Mouse (Mus musculus): ENCODE measurements around the gene Btnl9. TPM values are rescaled to one million over a fixed set of nuclear protein-coding genes. Genes with fewer than 3 reads are reported as not detected.
"Not testable (repeated sequence)": the region's sequence is repeated elsewhere in the genome, so short reads cannot be mapped to it uniquely, and the experiment has no call there.

Gene Btnl9
- polyA plus RNA-seq, 1 experiment from 2014 or later = 2.2 TPM

DNA sequence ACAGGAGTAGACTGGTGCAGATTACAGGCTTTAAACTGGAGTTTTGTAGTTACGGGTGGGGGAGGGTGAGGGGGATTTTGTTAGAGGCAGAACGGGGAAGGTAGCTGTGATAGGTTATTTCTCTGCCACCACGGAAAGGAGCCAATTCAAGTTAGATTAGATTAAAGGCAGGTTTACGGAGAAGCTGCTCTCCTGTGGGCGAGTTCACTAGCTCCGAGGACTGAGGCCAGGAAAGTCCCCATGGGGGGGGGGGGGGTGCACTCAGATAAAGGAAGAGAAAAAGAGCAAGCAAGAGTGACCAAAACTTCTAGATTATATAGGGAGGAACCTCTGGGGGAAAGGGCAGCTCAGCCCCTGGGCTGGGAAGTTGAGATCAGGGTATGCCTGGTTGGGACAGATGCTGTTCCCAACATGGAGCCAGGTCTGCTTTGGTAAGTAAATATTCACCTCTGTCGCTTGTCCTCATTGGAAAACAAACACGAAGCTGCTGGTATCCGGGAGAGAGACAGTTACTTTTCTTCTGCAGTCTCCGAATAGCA lies 15.6 kb upstream of the Btnl9 start:
- peaks cover 8% of the 10 kb centered on the region for H3K4me1 ChIP-seq (replicated peaks)
- H3K9me3 ChIP-seq = no peaks in the 10 kb centered on the region
- H3K4me3 ChIP-seq (replicated peaks) = peak overlapping the region; percentile 61
- peak overlapping the region; percentile 78 for H3K9ac ChIP-seq
- WGBS = 1% methylated on average over 10 of the region's 10 CpGs
- H3K27me3 ChIP-seq (replicated peaks) = no peaks in the 10 kb centered on the region
- 0 out of 2 replicates have a peak, but pooled peaks cover 2% of the 10 kb centered on the region for H3K36me3 ChIP-seq
- peak overlapping the region; percentile 77 for H3K4me2 ChIP-seq (replicated peaks)
- peak; percentile 29 for ATAC-seq
- H3K27ac ChIP-seq = peak overlapping the region; percentile 96

DNA sequence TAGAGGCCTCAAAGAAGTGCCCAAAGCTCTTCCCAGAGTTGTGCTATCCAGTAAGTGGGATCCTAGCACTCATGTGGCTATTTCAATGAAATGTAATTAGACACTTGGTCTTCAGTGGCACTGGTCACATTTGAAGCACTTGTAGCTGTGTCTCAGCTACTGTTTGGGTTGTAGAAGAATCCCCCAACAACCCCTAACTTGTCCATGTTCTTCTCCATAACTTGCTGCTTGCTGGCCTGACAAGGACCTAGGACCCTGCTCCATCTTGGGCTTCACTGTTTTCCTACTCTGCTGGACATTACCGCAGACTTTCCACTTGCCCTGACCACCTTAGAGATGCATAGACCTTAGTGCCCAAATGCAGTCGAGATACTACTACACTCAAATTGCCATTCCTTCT lies 15.1 kb upstream of the Btnl9 start:
- H3K9me3 ChIP-seq = no peaks in the 10 kb centered on the region
- peak overlapping the region; percentile 78 for H3K9ac ChIP-seq
- WGBS = 46% methylated on average over 2 of the region's 2 CpGs

DNA sequence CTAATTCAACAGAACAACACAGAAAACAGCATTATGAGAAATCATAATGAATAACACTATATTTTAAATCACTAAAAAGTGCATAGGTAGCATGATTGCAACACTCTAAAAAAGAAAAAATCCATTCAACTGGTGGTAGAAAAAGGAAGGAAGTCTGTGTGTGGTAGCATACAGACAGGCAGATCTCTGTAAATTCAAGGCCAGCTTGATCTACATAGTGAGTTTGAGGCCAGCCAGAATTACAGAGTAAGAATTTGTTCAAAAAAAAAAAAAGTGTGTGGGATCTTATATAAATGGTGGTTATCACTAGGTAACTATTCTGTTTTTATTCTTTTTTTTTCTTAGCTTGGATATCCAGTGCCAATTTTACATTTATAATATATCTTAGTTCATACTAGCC lies 14.2 kb upstream of the Btnl9 start:
- H3K27ac ChIP-seq = no peak overlapping the region
- H3K9ac ChIP-seq = no peak overlapping the region
- peaks cover 8% of the 10 kb centered on the region for H3K4me1 ChIP-seq (replicated peaks)
- H3K4me3 ChIP-seq (replicated peaks) = no peak overlapping the region
- no peaks in the 10 kb centered on the region for H3K9me3 ChIP-seq
- H3K27me3 ChIP-seq (replicated peaks) = no peaks in the 10 kb centered on the region
- no peak overlapping the region for H3K4me2 ChIP-seq (replicated peaks)
- no peak for ATAC-seq
- H3K36me3 ChIP-seq = no peaks in the 10 kb centered on the region

More for the DNA sequence above, 15.1 kb upstream of the Btnl9 start:
- Histone ChIP-seq H3K27me3 (replicated peaks) (no peaks in the 10 kb centered on the region), H3K27ac (peak overlapping the region; percentile 96), H3K4me2 (replicated peaks) (peak overlapping the region; percentile 77), H3K4me1 (replicated peaks) (peaks cover 8% of the 10 kb centered on the region), H3K4me3 (replicated peaks) (peak overlapping the region; percentile 61), H3K36me3 (0 out of 2 replicates have a peak, but pooled peaks cover 2% of the 10 kb centered on the region)
- no peak for ATAC-seq

DNA sequence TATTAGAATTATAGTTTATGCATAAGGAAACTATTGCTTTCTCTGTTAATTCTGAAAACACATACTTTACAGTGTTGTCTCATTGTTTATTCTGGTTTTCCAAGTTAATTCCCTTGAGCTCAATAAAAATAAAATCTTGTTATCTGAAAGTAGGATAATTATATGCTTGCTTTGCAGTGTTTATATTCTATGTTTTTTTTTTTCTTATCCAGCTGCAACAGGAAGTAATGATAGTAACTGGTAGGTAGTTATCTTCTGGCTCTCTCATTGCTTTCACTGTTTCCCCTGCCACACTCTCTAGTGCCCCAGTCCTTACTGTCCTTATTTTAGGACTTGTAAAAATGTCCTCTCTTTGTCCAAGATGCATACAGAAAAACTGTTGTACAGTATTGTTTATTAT lies 13.7 kb upstream of the Btnl9 start:
- Histone ChIP-seq H3K4me1 (replicated peaks) (peaks cover 8% of the 10 kb centered on the region), H3K4me3 (replicated peaks) (no peak overlapping the region), H3K4me2 (replicated peaks) (no peak overlapping the region), H3K36me3 (no peaks in the 10 kb centered on the region), H3K9ac (no peak overlapping the region), H3K27me3 (replicated peaks) (no peaks in the 10 kb centered on the region), H3K27ac (no peak overlapping the region), H3K9me3 (no peaks in the 10 kb centered on the region)
- ATAC-seq = no peak

DNA sequence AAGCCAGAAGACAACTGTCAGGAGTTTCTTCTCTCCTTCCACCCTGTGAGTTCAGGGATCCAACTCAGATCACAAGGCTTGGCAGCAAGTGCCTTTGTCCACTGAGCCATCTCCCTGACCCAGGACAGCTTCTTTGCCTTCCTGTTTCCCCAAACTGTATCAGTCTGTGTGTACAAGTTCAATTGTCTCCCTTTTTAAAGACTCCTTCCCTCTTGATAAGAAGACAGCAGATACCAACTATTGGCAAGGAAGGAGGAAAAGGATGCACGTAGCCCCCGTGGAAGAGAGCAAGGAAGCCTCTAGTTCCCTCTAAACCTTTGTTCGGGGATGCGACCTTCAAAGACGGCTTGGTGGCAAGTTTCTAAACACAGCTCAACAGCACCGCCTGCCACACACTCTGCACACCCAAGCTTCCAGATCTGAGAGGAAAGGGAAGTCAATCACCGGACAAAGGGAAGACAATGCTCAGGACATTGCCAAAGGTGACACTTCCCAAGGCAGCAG lies 8.9 kb upstream of the Btnl9 start:
- H3K9ac ChIP-seq = no peak overlapping the region
- H3K27me3 ChIP-seq (replicated peaks) = no peaks in the 10 kb centered on the region
- H3K4me1 ChIP-seq (replicated peaks) = no peaks in the 10 kb centered on the region
- H3K9me3 ChIP-seq = no peaks in the 10 kb centered on the region
- H3K4me2 ChIP-seq (replicated peaks) = no peak overlapping the region
- no peak overlapping the region for H3K27ac ChIP-seq
- H3K36me3 ChIP-seq = no peaks in the 10 kb centered on the region
- WGBS = 78% methylated on average over 7 of the region's 7 CpGs
- ATAC-seq = no peak
- no peak overlapping the region for H3K4me3 ChIP-seq (replicated peaks)

DNA sequence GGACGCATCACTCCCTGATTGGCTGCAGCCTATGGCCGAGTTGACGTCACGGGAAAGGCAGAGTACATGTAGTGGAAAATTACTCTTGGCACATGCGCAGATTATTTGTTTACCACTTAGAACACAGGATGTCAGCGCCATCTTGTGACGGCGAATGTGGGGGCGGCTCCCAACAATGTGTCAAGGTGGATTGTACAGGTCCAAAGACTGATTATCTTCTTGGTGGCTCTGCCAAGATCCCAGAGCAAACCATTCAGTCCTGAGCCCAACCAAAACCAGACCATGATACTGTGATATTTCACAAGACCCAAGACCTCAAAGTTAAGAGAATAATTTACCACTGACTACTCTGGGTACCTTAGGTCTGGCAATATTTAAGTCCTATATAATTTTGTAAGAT lies 7.8 kb upstream of the Btnl9 start:
- not testable (repeated sequence) for H3K36me3 ChIP-seq

DNA sequence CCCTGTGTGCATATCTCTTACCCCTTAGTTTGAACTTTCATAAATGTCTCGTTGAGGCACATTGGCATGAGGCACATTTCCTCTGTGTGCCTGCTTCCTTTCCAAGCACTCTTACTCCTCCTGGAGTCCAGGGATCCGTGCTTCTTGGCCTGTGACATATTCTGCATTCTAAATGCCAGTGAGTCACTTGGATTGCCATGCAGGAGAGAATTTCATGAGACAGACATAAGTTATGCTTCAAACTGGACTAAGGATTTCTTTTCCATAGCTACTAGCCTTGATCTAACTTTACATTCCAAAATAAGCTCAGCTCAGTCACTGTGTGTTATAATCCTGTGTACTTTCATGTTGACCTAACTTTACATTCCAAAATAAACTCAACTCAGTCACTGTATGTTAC lies 4.1 kb upstream of the Btnl9 start:
- no peak overlapping the region for H3K4me3 ChIP-seq (replicated peaks)
- H3K27me3 ChIP-seq (replicated peaks) = no peaks in the 10 kb centered on the region
- H3K4me2 ChIP-seq (replicated peaks) = no peak overlapping the region
- H3K27ac ChIP-seq = no peak overlapping the region
- 56% methylated on average over 2 of the region's 2 CpGs for WGBS
- no peak for ATAC-seq
- H3K9me3 ChIP-seq = no peaks in the 10 kb centered on the region
- H3K4me1 ChIP-seq (replicated peaks) = no peaks in the 10 kb centered on the region
- H3K9ac ChIP-seq = no peak overlapping the region
- H3K36me3 ChIP-seq = no peaks in the 10 kb centered on the region

More for the DNA sequence above, 7.8 kb upstream of the Btnl9 start:
- not testable (repeated sequence) for ATAC-seq; H3K9ac ChIP-seq; H3K9me3 ChIP-seq; H3K27ac ChIP-seq; H3K27me3 ChIP-seq (replicated peaks); H3K4me3 ChIP-seq (replicated peaks); H3K4me1 ChIP-seq (replicated peaks); H3K4me2 ChIP-seq (replicated peaks)
- WGBS = 92% methylated on average over 9 of the region's 9 CpGs

DNA sequence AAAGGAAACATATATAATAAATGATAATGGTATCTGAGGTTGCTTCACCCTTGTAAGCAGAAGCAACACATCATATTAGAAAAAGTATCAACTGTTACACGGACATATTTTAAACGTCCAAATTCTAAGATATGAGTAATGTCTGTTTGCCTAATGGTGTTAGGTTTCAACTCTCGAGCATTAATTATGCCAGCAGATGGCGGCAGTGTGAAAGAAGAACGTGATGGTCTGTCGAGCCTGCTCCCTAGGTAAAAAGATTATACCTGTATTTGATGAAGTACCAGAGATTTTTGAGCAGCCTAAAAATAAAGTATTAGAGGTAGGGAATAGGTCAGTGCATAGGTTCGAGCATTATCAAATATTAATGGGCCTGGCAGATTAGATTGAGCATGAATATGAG lies 2.8 kb upstream of the Btnl9 start:
- no peaks in the 10 kb centered on the region for H3K4me1 ChIP-seq (replicated peaks)
- no peak overlapping the region for H3K4me2 ChIP-seq (replicated peaks)
- H3K27ac ChIP-seq = no peak overlapping the region
- 2% methylated on average over 7 of the region's 7 CpGs for WGBS
- H3K4me3 ChIP-seq (replicated peaks) = no peak overlapping the region
- H3K9me3 ChIP-seq = no peaks in the 10 kb centered on the region
- H3K27me3 ChIP-seq (replicated peaks) = no peaks in the 10 kb centered on the region
- H3K36me3 ChIP-seq = no peaks in the 10 kb centered on the region
- H3K9ac ChIP-seq = no peak overlapping the region
- peak; percentile 47; the same call in 1 of the 2 replicates for ATAC-seq

DNA sequence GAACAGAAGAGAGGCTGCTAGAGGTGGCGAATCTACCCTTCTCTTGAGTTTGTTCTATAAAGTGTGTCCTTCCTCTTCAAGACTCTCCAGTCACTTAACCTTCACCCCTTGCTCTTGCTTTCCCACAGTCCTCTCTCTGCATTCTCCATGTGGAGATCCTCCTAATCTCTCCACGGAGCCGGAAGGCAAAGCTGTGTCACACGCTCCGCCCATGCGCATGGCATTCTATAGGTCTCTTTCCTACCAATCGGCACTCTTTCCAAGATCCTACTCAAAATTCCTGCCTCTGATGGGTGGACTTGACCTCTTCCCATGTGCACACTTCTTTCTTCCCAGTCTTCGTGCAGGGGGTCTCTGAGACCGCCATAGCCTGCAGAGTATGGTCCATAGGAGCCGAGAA lies 742 bp upstream of the Btnl9 start:
- Histone ChIP-seq H3K4me1 (replicated peaks) (no peaks in the 10 kb centered on the region), H3K27me3 (replicated peaks) (no peaks in the 10 kb centered on the region), H3K36me3 (no peaks in the 10 kb centered on the region), H3K27ac (no peak overlapping the region), H3K4me3 (replicated peaks) (no peak overlapping the region), H3K9me3 (no peaks in the 10 kb centered on the region), H3K9ac (no peak overlapping the region), H3K4me2 (replicated peaks) (no peak overlapping the region)
- WGBS = 80% methylated on average over 10 of the region's 10 CpGs
- ATAC-seq = no peak

DNA sequence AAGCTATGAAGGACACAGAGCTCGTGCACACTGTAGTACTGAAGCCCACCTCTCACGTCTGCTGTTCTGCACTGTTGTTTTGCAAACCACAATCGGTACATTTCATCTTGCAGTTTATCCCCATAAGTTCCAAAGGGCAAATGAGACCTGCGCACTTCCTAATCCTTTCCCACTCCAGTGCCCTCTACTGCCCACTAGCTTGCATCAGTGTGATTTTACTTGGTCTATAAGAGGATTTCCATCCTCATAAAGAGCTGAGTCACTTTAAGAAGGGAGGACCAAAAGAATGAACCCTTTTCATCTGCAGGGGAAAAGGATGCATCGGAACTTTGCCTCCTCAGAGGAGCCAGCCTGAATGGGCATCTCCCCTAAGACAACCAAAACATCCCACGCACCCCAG lies 507 bp downstream of the Btnl9 start:
- no peak overlapping the region for H3K4me3 ChIP-seq (replicated peaks)
- no peaks in the 10 kb centered on the region for H3K27me3 ChIP-seq (replicated peaks)
- H3K4me2 ChIP-seq (replicated peaks) = no peak overlapping the region
- 82% methylated on average over 6 of the region's 6 CpGs for WGBS
- H3K36me3 ChIP-seq = no peaks in the 10 kb centered on the region
- H3K9me3 ChIP-seq = no peaks in the 10 kb centered on the region
- H3K9ac ChIP-seq = no peak overlapping the region
- ATAC-seq = no peak
- H3K27ac ChIP-seq = no peak overlapping the region
- H3K4me1 ChIP-seq (replicated peaks) = no peaks in the 10 kb centered on the region

DNA sequence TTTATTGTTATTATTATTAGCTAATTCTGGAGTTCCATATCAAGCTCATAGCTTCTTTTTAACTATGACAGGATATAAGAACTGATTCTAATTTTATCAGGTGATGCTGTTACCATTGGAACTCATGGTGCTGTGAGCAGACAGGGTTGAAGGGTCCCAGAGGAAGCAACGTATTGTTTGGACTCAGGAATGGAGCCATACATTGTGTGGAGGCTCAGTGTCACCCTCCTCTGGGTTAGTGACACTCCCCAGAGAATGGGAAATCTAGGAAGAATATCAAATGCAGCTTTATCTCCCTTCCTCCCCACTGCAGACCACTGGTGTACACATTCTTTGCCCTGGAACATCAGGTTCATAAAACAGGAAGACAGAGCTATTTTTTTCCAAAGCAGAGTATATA lies 3.8 kb downstream of the Btnl9 start:
- Histone ChIP-seq H3K4me1 (replicated peaks) (no peaks in the 10 kb centered on the region), H3K36me3 (no peaks in the 10 kb centered on the region), H3K4me3 (replicated peaks) (no peak overlapping the region), H3K27ac (no peak overlapping the region), H3K9ac (no peak overlapping the region), H3K27me3 (replicated peaks) (no peaks in the 10 kb centered on the region), H3K4me2 (replicated peaks) (no peak overlapping the region), H3K9me3 (no peaks in the 10 kb centered on the region)
- ATAC-seq = no peak
- 59% methylated on average over 1 of the region's 1 CpGs for WGBS

DNA sequence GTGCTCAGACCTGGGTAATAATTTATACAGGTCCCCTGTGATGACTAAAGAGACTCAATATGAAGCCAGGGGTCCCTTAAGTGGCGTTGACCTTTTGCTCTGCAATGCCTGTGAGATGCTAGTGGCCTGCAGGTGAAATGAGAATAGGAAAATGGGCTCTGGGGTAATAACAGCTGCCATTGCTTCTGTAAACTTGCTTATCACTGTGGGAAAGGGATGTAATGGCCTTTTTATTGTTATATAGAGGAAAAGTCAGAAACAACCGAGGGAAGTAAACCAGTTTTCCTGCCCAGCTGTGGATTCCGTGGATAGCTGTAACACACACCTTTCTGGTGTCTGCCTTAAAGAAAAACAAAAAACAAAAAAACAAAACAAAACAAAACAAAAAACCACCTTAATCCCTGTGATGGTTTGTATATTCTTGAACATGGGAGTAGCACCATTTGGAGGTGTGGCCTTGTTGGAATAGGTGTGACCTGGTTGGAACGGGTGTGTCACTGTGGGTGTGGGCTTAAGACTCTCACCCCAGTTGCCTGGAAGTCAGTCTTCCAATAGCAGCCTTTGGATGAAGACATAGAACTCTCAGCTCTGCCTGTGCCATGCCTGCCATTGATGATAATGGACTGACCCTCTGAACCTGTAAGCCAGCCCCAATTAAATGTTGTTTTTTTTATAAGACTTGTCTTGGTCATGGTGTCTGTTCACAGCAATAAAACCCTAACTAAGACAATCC lies 10.7 kb downstream of the Btnl9 start:
- H3K9me3 ChIP-seq; H3K9ac ChIP-seq; H3K4me1 ChIP-seq (replicated peaks); H3K27me3 ChIP-seq (replicated peaks); H3K4me3 ChIP-seq (replicated peaks); H3K27ac ChIP-seq; H3K4me2 ChIP-seq (replicated peaks); H3K36me3 ChIP-seq: not testable (repeated sequence)
- ATAC-seq = peak; percentile 83
- 43% methylated on average over 4 of the region's 4 CpGs for WGBS

DNA sequence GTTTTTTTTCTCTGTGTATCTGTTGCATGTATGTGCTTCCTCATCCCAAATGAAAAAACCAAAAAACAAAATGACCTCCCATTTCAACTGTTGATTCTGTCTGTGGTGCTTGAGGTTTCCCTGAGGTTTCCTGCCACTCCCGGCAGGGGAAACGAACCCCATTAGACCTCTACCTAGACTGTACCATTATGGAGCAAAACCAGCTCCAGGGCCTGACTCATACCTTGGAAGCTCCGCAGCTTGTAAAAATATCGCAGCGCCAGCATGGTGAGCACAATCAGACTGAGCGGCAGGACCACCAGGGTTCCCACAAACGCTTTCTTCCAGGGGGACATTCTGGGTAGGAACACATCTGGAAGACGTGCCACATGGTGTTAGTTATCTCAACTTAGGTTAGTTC lies 11.6 kb downstream of the Btnl9 start:
- no peak for ATAC-seq
- WGBS = 84% methylated on average over 8 of the region's 8 CpGs
- Histone ChIP-seq H3K4me2 (replicated peaks) (no peak overlapping the region), H3K4me1 (replicated peaks) (no peaks in the 10 kb centered on the region), H3K9ac (no peak overlapping the region), H3K4me3 (replicated peaks) (no peak overlapping the region), H3K9me3 (no peaks in the 10 kb centered on the region; the same call in 1 of the 2 replicates), H3K36me3 (no peaks in the 10 kb centered on the region), H3K27ac (no peak overlapping the region), H3K27me3 (replicated peaks) (no peaks in the 10 kb centered on the region)

All from intestine, embryonic 15.5 days (tissue).